Mouse (Mus musculus) liver, postnatal 0 days (tissue): ENCODE results near the gene Bend3.

Source experiments
- CTCF ChIP-seq: sonication (generic); IDR thresholded peaks from 2 replicates; pipeline ENCODE4 v1.5.1; 2016; ENCODE audit warnings: antibody characterized with exemption, low read depth
- EP300 ChIP-seq: IDR thresholded peaks from 2 replicates; pipeline ENCODE4 v1.6.1; 2016; ENCODE audit warnings: antibody characterized with exemption, low read depth, mild to moderate bottlenecking

DNA sequence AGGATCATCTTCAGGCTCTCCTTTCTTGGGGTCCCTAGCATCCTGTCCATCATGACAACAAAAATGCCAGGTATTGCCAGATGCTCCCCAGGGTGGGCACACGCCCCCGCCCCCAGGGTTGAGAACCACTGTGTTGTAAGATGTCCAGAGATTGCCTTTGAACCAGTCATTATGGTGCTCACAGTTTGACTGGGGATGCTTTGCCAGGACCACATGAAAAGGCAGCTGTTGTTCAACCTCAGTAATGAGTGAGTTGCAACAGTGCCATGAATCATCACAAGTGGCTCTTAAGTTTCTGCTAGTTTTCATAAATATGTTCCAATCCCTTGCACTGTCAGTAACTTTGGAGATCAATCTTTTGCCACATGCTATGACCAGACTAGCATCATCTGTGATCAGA lies 41.3 kb downstream of the Bend3 start:
- TF ChIP-seq EP300 (no peak), CTCF (no peak)
